In genomic region chr2:145136625-145137291, GRCm38 (mm10) we compare ENCODE assay signal across 26 mouse cellular contexts. TPM values are rescaled to one million over a fixed set of nuclear protein-coding genes. Genes with fewer than 3 reads are reported as not detected.
DNase-seq lines count a peak whose midpoint lies in the region; ATAC-seq and TF ChIP-seq lines count a peak whose summit lies in the region.
"Had no signal": no experiment of that assay in that cellular context is flagged by ENCODE, and none has a peak within 500 bp of the region (broad histone marks: within the 10 kb centered on the region; RNA-seq: fewer than 3 reads in every experiment).

No protein-coding gene starts in this region.

- no peaks in the 10 kb centered on the region for H3K36me3 ChIP-seq in hindbrain, embryonic 14.5 days (replicated peaks; ENCODE audit: control insufficient read depth, insufficient read depth)
- no peaks in the 10 kb centered on the region for H3K36me3 ChIP-seq in hindbrain, embryonic 11.5 days (ENCODE audit: control insufficient read depth, insufficient read depth, low read length)
- no peaks in the 10 kb centered on the region for H3K36me3 ChIP-seq in hindbrain, postnatal 0 days (ENCODE audit: insufficient read depth, low read length)
- no peaks in the 10 kb centered on the region for H3K36me3 ChIP-seq in hindbrain, embryonic 13.5 days
- no peaks in the 10 kb centered on the region for H3K36me3 ChIP-seq in midbrain, postnatal 0 days (ENCODE audit: insufficient read depth, low read length)
- H3K36me3 ChIP-seq in midbrain, embryonic 15.5 days (replicated peaks): no peaks in the 10 kb centered on the region
- H3K36me3 ChIP-seq: embryonic facial prominence, embryonic 10.5 days; embryonic facial prominence, embryonic 13.5 days; forebrain, embryonic 12.5 days; forebrain, embryonic 15.5 days; heart, embryonic 12.5 days; heart, embryonic 15.5 days had no signal

- TF ChIP-seq CTCF in hindbrain, postnatal 0 days (IDR thresholded peaks at IDR 0.05; ENCODE audit: low read depth): no peak
- no peak for TF ChIP-seq CTCF in midbrain, postnatal 0 days (IDR thresholded peaks at IDR 0.05)

- peak; percentile 43; the same call in 1 of the 2 replicates for ATAC-seq in hindbrain, embryonic 14.5 days (ENCODE audit: low FRiP score)
- ATAC-seq in hindbrain, embryonic 11.5 days (ENCODE audit: low FRiP score): no peak
- ATAC-seq in hindbrain, postnatal 0 days: peak; percentile 68
- ATAC-seq in hindbrain, embryonic 13.5 days (ENCODE audit: low FRiP score): no peak; the same call in 1 of the 2 replicates
- no peak for ATAC-seq in midbrain, postnatal 0 days (ENCODE audit: low FRiP score)
- no peak for ATAC-seq in midbrain, embryonic 15.5 days (replicated peaks)
- ATAC-seq: forebrain, embryonic 15.5 days; intestine, postnatal 0 days had no signal

- no peak overlapping the region for H3K4me2 ChIP-seq in hindbrain, embryonic 14.5 days (replicated peaks)
- no peak overlapping the region for H3K4me2 ChIP-seq in hindbrain, embryonic 11.5 days (replicated peaks; ENCODE audit: low read depth, low read length)
- H3K4me2 ChIP-seq in hindbrain, postnatal 0 days (ENCODE audit: low read depth, low read length): no peak overlapping the region
- no peak overlapping the region for H3K4me2 ChIP-seq in hindbrain, embryonic 13.5 days
- no peak overlapping the region for H3K4me2 ChIP-seq in midbrain, postnatal 0 days (ENCODE audit: low read depth, low read length, poor library complexity, severe bottlenecking)
- no peak overlapping the region for H3K4me2 ChIP-seq in midbrain, embryonic 15.5 days
- H3K4me2 ChIP-seq: embryonic facial prominence, embryonic 13.5 days; forebrain, embryonic 12.5 days; forebrain, embryonic 15.5 days; heart, embryonic 12.5 days; heart, embryonic 15.5 days had no signal

- no peak overlapping the region for H3K9ac ChIP-seq in hindbrain, embryonic 14.5 days
- no peak overlapping the region for H3K9ac ChIP-seq in hindbrain, embryonic 11.5 days (ENCODE audit: low read depth, low read length)
- H3K9ac ChIP-seq in hindbrain, postnatal 0 days (replicated peaks; ENCODE audit: low read length): no peak overlapping the region
- H3K9ac ChIP-seq in hindbrain, embryonic 13.5 days: no peak overlapping the region
- H3K9ac ChIP-seq in midbrain, postnatal 0 days (replicated peaks; ENCODE audit: low read length, poor library complexity, severe bottlenecking): no peak overlapping the region
- no peak overlapping the region for H3K9ac ChIP-seq in midbrain, embryonic 15.5 days
- H3K9ac ChIP-seq: embryonic facial prominence, embryonic 13.5 days; forebrain, embryonic 12.5 days; forebrain, embryonic 15.5 days; heart, embryonic 12.5 days; heart, embryonic 15.5 days had no signal

- H3K27ac ChIP-seq in hindbrain, embryonic 14.5 days: no peak overlapping the region
- no peak overlapping the region for H3K27ac ChIP-seq in hindbrain, embryonic 11.5 days (ENCODE audit: low read depth, low read length)
- H3K27ac ChIP-seq in hindbrain, postnatal 0 days: no peak overlapping the region
- no peak overlapping the region for H3K27ac ChIP-seq in hindbrain, embryonic 13.5 days
- H3K27ac ChIP-seq in midbrain, postnatal 0 days (ENCODE audit: low read depth, low read length): no peak overlapping the region
- no peak overlapping the region for H3K27ac ChIP-seq in midbrain, embryonic 15.5 days
- H3K27ac ChIP-seq: embryonic facial prominence, embryonic 10.5 days; embryonic facial prominence, embryonic 13.5 days; forebrain, embryonic 12.5 days; forebrain, embryonic 15.5 days; heart, embryonic 15.5 days had no signal

- DNase-seq in hindbrain, embryonic 14.5 days (ENCODE audit: low spot score): peak; percentile 25
- DNase-seq in hindbrain, embryonic 11.5 days (ENCODE audit: low spot score): no peak
- DNase-seq in hindbrain, postnatal 0 days (ENCODE audit: low spot score): peak; percentile 65
- peak; percentile 67 for DNase-seq in midbrain, postnatal 0 days (ENCODE audit: low spot score)
- no peak for DNase-seq in T-cell, adult 2 months (ENCODE audit: low spot score)
- DNase-seq: adrenal gland, postnatal 10 days; adrenal gland, postnatal 36 days; cerebellum, adult 11 months; cerebellum, adult 9-10 months; cerebellum, postnatal 36 days; embryo, embryonic 11 days; gastrocnemius, postnatal 25 days; heart, adult 18-20 months; heart, postnatal 10 days; heart, postnatal 36 days; kidney, adult 2 months had no signal

- H3K4me3 ChIP-seq in hindbrain, embryonic 14.5 days (replicated peaks; ENCODE audit: low read length): no peak overlapping the region
- no peak overlapping the region for H3K4me3 ChIP-seq in hindbrain, embryonic 11.5 days (ENCODE audit: low read depth, low read length)
- no peak overlapping the region for H3K4me3 ChIP-seq in hindbrain, postnatal 0 days (ENCODE audit: low read length)
- no peak overlapping the region for H3K4me3 ChIP-seq in hindbrain, embryonic 13.5 days
- no peak overlapping the region for H3K4me3 ChIP-seq in midbrain, postnatal 0 days (ENCODE audit: low read depth, low read length)
- H3K4me3 ChIP-seq in midbrain, embryonic 15.5 days: no peak overlapping the region
- H3K4me3 ChIP-seq: embryonic facial prominence, embryonic 10.5 days; embryonic facial prominence, embryonic 13.5 days; erythroblast, embryonic 14.5 days; forebrain, embryonic 12.5 days; forebrain, embryonic 15.5 days; heart, embryonic 12.5 days; heart, embryonic 15.5 days had no signal

- H3K9me3 ChIP-seq in hindbrain, embryonic 14.5 days (ENCODE audit: control insufficient read depth, low read length): no peaks in the 10 kb centered on the region
- H3K9me3 ChIP-seq in hindbrain, embryonic 11.5 days (ENCODE audit: control insufficient read depth, low read length): no peaks in the 10 kb centered on the region
- no peaks in the 10 kb centered on the region for H3K9me3 ChIP-seq in hindbrain, postnatal 0 days (ENCODE audit: low read length)
- no peaks in the 10 kb centered on the region for H3K9me3 ChIP-seq in hindbrain, embryonic 13.5 days
- no peaks in the 10 kb centered on the region for H3K9me3 ChIP-seq in midbrain, postnatal 0 days (ENCODE audit: low read length)
- H3K9me3 ChIP-seq in midbrain, embryonic 15.5 days: no peaks in the 10 kb centered on the region
- H3K9me3 ChIP-seq: embryonic facial prominence, embryonic 10.5 days; embryonic facial prominence, embryonic 13.5 days; forebrain, embryonic 12.5 days; forebrain, embryonic 15.5 days; heart, embryonic 12.5 days; heart, embryonic 15.5 days had no signal

- no peaks in the 10 kb centered on the region for H3K4me1 ChIP-seq in hindbrain, embryonic 14.5 days (replicated peaks; ENCODE audit: control insufficient read depth, insufficient read depth, low read length)
- H3K4me1 ChIP-seq in hindbrain, embryonic 11.5 days (replicated peaks; ENCODE audit: control insufficient read depth, insufficient read depth, low read length): no peaks in the 10 kb centered on the region
- no peaks in the 10 kb centered on the region for H3K4me1 ChIP-seq in hindbrain, postnatal 0 days (ENCODE audit: insufficient read depth, low read length)
- H3K4me1 ChIP-seq in hindbrain, embryonic 13.5 days (replicated peaks): no peaks in the 10 kb centered on the region
- H3K4me1 ChIP-seq in midbrain, postnatal 0 days (ENCODE audit: insufficient read depth, low read length): no peaks in the 10 kb centered on the region
- H3K4me1 ChIP-seq in midbrain, embryonic 15.5 days: no peaks in the 10 kb centered on the region
- H3K4me1 ChIP-seq: embryonic facial prominence, embryonic 10.5 days; embryonic facial prominence, embryonic 13.5 days; forebrain, embryonic 12.5 days; forebrain, embryonic 15.5 days; heart, embryonic 12.5 days; heart, embryonic 15.5 days had no signal

- H3K27me3 ChIP-seq in hindbrain, embryonic 14.5 days (ENCODE audit: control insufficient read depth, insufficient read depth, low read length): no peaks in the 10 kb centered on the region
- H3K27me3 ChIP-seq in hindbrain, embryonic 11.5 days (ENCODE audit: control insufficient read depth, insufficient read depth, low read length): no peaks in the 10 kb centered on the region
- H3K27me3 ChIP-seq in hindbrain, postnatal 0 days (ENCODE audit: insufficient read depth, low read length): no peaks in the 10 kb centered on the region
- H3K27me3 ChIP-seq in hindbrain, embryonic 13.5 days: no peaks in the 10 kb centered on the region
- H3K27me3 ChIP-seq in midbrain, postnatal 0 days (ENCODE audit: insufficient read depth, low read length): no peaks in the 10 kb centered on the region
- no peaks in the 10 kb centered on the region for H3K27me3 ChIP-seq in midbrain, embryonic 15.5 days (replicated peaks)
- H3K27me3 ChIP-seq: embryonic facial prominence, embryonic 13.5 days; forebrain, embryonic 12.5 days; forebrain, embryonic 15.5 days; heart, embryonic 12.5 days; heart, embryonic 15.5 days had no signal

- 59% methylated on average over 4 of the region's 4 CpGs for WGBS in hindbrain, embryonic 14.5 days
- 78% methylated on average over 4 of the region's 4 CpGs for WGBS in hindbrain, embryonic 11.5 days
- 46% methylated on average over 4 of the region's 4 CpGs for WGBS in hindbrain, postnatal 0 days
- 60% methylated on average over 4 of the region's 4 CpGs for WGBS in hindbrain, embryonic 13.5 days
- 63% methylated on average over 4 of the region's 4 CpGs for WGBS in midbrain, postnatal 0 days
- WGBS in midbrain, embryonic 15.5 days: 72% methylated on average over 4 of the region's 4 CpGs

RNA-seq across cellular contexts. Expression of gene Slc24a3, which starts 30.8 kb away (rescaled TPM):
- polyA plus RNA-seq in hindbrain, embryonic 14.5 days (2014; fragmentation: Nextera tagmentation; extraction: Ambion mirVana): 21.5 and 27.2 TPM in 2 replicates
- 2.3 and 2.5 TPM in 2 replicates for polyA plus RNA-seq in hindbrain, embryonic 11.5 days (2014; fragmentation: Nextera tagmentation; extraction: Ambion mirVana)
- 50.2 and 63.3 TPM in 2 replicates for total RNA-seq in hindbrain, postnatal 0 days (2014; rRNA removed)
- 28.5 and 29.5 TPM in 2 replicates for polyA plus RNA-seq in hindbrain, postnatal 0 days (2015; fragmentation: Nextera tagmentation; extraction: Ambion mirVana)
- 6.1 and 7.3 TPM in 2 replicates for polyA plus RNA-seq in hindbrain, embryonic 13.5 days (2015; fragmentation: Nextera tagmentation; extraction: Ambion mirVana)
- 65.7 and 68.8 TPM in 2 replicates for total RNA-seq in midbrain, postnatal 0 days (2014; rRNA removed)
- polyA plus RNA-seq in midbrain, postnatal 0 days (2015; fragmentation: Nextera tagmentation; extraction: Ambion mirVana): 33.9 and 34.5 TPM in 2 replicates
- 17.4 and 19.6 TPM in 2 replicates for polyA plus RNA-seq in midbrain, embryonic 15.5 days (2015; fragmentation: Nextera tagmentation; extraction: Ambion mirVana)

Comparison
In these comparisons a context has a peak if more than half of its experiments do, and no peak if none do; other contexts are left out.
1. ATAC-seq: peak in hindbrain, embryonic 14.5 days (single experiment) and hindbrain, postnatal 0 days (single experiment); none in hindbrain, embryonic 11.5 days (single experiment), hindbrain, embryonic 13.5 days (single experiment), midbrain, postnatal 0 days (single experiment) and midbrain, embryonic 15.5 days (single experiment).
2. DNase-seq: peak in hindbrain, embryonic 14.5 days (single experiment), hindbrain, postnatal 0 days (single experiment) and midbrain, postnatal 0 days (single experiment); none in hindbrain, embryonic 11.5 days (single experiment) and T-cell, adult 2 months (single experiment).